Mouse (Mus musculus): Measurements from ENCODE around the gene Ccdc158.

The Ccdc158 gene

DNA sequence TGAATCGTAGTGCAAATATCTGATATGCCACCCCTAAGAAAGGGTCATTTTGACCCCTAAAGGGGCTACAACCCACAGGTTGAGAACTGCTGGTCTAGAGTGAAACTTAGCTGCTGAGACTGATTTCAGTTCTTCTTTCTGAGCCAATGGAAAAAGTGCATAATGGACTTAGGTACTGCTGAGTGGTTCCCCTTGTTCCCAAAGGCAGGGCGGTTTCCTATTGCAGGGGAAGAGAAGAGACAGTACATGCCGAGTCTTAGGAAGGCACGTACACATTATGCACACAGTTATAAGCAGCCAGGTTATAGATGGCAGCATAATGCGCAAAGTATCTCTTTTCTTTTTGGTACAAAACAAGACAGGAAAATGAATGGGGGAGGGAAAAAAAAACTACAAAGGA is 13.1 kb upstream of the Ccdc158 start:
- no peak for DNase-seq (ENCODE audit: low spot score in 2 of 2)

DNA sequence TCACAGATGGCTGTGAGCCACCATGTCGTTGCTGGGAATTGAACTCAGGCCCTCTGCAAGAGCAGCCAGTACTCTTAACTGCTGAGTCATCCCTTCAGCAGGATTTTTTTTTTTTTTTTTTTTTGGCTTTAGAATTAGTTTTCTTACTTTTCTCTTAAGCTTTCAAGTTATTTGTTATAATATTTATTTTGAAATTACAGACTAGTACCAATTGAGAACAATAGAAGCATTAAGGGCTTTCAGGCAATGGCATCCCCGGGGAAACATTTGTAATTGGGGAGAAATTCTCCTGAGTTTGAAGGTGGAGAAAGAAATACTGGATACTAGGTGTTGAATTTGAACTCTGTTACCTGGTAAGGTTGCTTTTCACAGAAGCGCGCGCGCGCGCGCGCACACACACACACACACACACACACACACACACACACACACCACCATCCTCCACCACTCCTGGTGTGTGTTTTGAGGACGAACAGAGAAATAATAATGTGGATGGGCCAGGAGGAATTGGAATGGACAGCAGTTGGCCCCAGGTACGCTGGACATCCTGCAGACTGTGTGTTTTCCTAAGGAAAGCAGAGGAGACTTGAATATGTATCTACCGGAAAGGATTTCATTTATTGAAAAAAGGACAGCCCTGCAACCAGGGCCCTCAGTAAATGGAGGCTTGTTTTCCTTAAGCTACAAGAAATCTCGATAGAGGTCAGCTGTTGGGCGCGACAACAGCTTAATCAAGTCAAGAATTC is 9.8 kb upstream of the Ccdc158 start:
- DNase-seq (ENCODE audit: low spot score in 2 of 2): no peak

DNA sequence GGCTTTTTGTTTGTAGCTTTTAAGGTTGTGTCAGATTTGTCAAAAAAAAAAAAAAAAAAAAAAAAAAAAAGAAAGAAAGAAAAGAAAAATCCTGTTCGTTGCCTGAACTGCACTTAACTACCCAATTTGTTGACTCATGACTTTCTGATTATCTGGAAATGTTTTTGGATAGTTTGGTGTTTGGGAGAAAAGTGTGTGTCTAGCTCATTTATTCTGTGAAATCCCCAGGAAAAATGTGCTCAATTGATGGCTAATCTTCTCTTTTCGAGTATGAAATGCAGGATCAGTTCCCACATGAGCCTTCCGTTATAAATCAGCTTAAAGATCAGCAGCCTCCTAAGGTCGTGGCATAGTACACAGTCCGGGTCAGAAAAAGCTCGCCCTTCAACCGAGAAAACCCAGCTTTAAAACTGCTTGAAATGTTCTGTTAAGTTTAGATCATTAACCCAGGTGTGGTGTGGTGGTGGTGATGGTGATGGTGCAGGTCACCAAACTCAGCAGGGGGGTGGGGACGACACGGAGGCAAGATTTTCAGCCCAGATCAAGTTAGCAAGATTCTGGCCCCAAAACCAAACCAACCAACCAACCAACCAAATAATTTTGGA is 8.9 kb upstream of the Ccdc158 start:
- DNase-seq (ENCODE audit: low spot score in 2 of 2): no peak

DNA sequence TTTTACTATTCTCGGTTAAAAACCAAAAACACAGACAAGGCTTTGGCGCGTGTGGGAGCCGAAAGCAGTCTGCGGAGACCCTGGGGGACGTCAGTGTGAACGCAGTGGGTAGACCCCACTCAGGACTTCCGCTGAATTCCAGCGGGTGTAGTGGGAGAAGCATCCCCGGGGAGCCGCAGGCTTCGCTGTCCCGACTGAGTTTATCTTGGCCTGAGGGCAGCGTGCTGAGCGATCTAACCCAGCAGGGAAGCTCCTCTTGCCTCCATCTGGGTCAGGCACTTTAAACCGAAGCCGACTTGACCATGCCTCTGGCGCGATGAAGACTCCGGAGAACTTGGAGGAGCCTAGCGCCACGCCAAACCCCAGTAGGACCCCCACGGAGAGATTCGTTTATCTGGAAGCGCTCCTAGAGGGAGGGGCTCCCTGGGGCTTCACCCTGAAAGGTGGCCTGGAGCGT is 8.3 kb upstream of the Ccdc158 start, which contains the start of gene Shroom3:
Shroom3 (plus strand) TSS at position 85 of the 457 bp plus-strand sequence.
- DNase-seq (ENCODE audit: low spot score in 2 of 2): no peak

DNA sequence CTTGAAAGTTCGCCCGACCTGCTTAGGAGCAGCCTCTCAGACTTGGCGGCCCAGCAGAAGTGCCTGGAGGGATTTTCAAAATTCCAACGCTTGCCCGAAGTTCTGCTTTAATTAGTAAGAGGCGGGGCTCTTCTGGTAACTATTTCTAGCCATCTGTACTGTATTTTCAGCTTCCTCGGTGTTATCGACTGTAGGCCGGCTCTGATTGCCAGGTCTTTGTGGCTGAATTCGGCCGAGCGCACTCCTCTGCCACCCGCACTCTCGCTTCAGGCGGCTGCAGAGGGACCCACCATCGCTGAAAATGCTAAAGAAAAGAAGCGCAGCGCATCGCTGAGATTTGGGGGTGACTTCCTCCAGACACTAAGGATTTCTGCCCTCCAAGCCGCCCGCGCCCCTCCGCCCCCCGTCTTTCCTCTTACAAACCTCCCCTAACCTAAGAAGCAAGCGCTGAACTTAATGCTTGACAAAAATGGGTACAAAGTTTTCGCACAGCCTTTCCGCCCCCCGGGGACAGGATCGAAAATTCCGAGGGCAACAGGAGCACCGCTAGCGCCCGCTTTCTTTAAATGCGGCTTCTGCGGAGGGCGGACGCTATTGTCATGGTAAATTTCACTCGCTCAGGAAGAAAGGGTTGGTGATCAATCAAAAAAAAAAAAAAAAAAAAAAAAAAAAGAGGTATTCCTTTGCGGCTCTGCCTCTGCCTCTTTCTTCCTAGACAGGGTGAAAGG is 7.7 kb upstream of the Ccdc158 start:
- DNase-seq (ENCODE audit: low spot score in 2 of 2): no peak

DNA sequence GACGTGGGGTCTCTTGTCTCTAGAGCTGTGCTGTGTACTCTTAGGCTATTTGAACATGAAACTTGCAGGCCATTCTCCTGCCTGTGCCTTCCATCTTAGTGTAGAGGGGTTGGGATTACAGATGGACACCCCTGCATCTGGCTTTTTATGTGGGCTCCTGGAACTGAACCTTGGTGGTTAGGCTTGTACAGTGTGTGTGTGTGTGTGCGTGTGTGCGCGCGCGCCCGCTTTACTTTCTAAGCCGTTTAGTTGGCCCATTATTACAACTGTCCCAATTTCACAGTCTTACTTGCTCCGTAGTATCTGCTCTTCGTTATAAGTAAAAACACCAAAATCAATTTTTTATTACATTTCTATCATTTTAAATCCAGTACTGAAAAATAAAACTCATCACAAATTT is 6.8 kb upstream of the Ccdc158 start:
- no peak for DNase-seq (ENCODE audit: low spot score in 2 of 2)

DNA sequence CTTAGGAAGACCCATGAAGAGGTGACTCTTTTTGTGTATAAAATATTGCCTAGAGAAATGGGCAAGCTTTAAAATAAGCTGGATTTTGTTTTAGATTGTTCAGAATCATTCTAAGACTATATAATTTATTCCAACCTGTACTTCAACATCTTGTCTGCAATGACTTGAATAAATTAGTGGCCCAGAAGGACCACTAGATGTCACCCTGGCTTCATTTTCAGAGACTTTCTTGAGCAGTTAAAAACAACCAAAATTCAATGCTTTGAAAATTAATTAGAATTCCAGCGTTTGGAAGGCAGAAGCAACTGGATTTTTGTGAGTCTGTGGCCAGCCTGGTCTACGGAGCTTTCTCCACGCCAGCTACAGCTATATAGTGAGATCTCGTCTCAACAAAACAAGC is 4.4 kb upstream of the Ccdc158 start:
- no peak for DNase-seq (ENCODE audit: low spot score in 2 of 2)

DNA sequence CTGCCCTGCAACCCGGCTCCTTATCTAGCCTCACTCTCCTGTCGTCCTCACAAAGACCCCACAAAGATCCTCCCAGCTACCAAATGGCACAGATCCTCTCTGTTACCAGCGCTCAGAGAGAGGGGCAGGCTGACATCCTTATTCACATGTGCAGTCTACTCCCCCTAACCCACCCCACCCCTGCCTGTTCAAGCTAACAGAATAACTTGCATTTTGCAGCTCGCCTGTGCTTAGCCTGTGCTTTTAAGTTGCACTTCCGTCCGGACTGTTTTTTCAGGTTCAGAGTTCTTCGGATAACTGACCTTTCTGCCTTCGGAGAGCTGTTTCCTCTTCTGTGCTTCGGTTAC is 476 bp upstream of the Ccdc158 start:
- no peak for DNase-seq (ENCODE audit: low spot score in 2 of 2)

DNA sequence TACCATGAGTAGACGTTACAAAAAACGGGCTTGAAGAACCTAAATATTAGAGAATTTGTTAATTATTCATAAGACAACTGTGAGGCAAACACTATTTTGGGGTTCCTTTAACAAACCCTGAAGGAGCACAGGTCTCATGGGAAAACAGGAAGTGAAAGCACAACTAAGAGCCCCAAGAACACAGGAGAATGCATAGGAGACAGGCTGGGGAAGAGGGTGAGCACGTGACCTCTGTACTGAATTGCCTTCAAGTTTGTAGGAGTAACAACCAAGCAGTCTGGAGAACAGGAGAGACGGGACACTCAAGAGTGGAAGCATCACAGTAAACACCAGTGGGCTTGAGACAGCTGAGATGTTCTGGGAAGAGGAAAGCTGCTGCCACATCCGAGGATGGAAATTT is 8.2 kb downstream of the Ccdc158 start:
- no peak for DNase-seq (ENCODE audit: low spot score in 2 of 2)

DNA sequence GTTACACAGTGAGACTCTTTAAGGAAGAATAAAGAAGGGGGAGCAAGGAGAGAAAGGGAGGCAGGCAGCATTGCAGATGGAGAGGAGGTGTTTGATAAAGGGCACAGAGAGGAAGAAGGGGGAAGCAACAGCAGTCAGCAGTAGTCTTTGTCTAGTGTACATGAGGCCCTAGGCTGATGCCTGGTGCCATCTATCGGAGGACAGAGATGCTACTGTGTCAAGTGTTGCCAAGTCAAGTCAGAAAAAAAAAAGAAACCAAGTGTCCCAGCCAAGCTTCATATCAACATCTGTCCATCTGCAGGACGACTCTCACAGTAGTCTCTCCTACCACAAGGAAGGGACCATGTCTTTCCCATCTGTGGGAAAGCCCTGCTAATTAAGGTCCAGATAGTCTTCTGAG is 10.8 kb downstream of the Ccdc158 start:
- DNase-seq (ENCODE audit: low spot score in 2 of 2): no peak

DNA sequence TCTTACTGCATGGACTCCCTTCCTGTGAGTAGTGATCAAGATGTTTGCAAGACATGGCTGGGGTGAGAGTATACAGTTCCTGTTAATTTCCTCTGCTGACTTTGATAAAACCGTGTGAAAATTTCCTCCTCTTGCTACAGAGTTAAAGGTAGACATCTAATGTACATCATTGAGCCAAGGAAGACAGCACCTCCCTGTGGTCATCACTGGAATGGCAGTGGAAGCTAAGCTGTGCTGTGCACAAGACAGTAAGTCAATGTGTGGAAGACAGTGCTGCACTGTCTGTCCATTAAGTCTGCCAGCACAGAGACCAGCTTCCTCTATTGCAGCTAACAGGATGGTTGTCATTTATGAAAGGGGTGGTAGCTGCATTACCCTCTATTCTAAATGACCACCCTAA is 18.8 kb downstream of the Ccdc158 start:
- DNase-seq (ENCODE audit: low spot score in 2 of 2): no peak

DNA sequence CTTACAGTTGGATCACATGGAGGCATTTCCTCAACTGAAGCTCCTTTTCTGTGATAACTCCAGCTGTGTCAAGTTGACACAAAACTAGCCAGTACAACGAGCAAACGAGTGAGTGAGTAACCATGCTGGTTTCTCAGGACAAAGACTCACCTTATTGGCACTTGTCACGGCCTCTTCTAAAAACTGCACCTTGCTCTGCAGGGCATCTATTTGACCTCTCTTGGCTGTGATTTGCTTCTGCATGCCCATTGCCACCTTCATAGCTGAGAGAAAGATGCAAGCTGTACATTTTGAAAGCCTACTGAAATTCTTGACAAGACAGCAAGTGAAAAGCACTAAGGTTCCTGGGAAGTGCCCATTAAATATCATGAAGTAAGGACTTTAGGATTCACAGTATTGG is 34.2 kb downstream of the Ccdc158 start:
- no peak for DNase-seq (ENCODE audit: low spot score in 2 of 2)

DNA sequence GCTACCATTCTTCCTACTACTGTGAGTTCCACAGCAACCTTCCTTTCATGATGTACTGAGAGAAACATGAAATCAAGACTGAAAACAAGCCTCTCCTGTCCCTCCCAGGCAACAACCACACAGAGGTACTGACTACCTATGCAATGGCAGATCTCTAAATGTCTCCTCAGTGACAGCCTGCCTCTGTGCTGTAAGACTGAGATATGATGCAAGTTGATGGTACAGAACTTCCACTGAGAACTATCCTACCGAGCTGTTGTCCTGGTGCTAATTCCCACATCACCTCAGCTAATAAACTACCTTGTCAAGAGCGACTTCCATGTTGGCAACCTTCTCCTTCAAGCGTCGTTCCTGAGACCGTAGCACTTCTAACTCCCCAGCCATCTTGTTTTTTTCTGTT is 39.2 kb downstream of the Ccdc158 start:
- no peak for DNase-seq (ENCODE audit: low spot score in 2 of 2)

DNA sequence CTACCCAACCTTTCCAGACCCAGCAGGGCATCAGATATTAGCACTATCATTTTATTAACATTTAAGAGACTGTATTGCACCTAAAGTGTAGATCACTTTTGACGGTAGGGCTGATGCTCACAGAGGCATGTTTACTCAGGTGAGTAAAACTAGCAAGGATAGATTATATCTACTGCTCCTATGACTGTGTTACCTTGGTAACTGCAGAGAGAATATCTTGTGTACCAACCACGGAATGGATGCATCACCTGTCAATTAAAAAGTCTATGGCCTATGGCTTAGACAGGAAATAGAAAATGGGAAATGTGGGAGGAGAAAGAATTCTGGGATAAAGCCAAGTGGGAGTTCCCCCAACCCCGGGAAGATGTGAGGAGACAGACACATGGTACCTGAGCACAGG is 40.2 kb downstream of the Ccdc158 start:
- DNase-seq (ENCODE audit: low spot score in 2 of 2): no peak

DNA sequence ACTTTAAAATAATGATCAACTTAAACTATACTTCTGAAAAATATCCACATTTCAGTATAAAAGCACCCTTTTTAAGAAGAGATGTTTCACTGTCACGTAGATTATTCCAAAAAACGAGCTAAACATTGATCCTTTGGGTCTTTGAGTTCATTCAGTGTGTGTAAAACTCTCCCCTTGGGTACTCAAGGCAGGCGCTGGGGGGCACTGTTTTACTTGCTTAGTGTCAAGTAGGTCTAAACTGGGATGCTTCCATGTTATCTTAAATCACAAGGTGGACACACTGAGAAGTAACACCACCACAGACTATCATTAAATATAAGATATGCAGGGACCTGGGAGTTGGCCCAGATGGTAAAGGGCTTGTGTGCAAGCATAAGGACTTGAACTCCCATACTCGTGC is 41.5 kb downstream of the Ccdc158 start:
- DNase-seq (ENCODE audit: low spot score in 2 of 2): no peak

DNA sequence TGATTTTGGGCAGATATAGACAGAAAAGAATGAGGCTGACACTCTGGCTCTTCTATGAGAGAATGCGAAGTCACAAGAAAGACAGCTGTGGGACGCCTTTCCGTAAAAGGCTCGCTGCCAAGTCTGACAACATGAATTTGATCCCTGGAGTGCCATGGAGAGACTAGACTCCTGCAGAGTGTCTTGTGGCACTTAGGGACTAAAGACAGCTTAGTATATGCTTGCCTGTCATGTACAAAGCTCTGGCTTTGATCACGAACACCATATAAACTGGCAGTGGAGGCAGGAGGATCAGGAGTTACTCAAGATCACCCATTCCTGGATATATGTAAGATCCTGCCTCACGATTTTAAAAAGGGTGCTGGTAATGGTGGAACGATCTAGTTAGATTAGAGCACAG is 47.2 kb downstream of the Ccdc158 start:
- no peak for DNase-seq (ENCODE audit: low spot score in 2 of 2)

DNA sequence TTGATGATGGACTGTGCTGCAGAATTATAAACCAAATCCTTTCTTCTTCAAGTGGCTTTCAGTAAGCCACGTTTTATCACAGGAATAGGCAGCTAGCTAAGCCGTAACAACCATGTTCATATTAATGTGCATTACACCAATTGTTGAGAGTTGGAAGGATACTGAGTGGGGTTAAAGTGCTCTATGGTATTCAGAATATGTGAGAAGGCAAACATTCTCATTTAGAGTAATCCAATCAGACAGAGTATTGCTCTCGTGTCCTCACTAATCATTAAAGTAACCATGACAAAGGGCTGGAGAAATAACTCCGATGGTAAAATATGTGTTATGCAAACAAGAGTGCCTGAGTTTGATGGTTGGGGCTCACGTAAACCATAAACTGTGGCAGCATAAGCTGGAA is 53.2 kb downstream of the Ccdc158 start:
- DNase-seq (ENCODE audit: low spot score in 2 of 2): no peak

DNA sequence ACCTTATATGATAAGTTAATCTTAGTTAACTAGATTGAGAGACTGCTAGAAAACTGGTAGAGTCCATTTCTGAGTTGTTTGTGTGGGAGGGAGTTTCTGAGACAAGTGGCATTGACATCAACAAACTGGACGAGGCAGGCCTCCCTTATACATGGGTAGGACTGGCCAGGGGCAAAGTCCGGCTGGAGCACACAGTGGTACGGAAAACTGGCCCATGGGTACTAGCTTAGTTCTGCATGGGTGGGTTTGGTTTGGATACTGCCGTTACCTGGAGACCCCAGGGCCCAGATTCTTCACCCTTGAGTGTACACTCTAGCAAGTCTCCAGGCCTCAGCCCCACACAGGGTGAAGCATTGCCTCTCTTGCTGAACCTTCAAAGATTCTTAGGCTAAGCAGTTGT is 62.3 kb downstream of the Ccdc158 start:
- DNase-seq (ENCODE audit: low spot score in 2 of 2): no peak

DNA sequence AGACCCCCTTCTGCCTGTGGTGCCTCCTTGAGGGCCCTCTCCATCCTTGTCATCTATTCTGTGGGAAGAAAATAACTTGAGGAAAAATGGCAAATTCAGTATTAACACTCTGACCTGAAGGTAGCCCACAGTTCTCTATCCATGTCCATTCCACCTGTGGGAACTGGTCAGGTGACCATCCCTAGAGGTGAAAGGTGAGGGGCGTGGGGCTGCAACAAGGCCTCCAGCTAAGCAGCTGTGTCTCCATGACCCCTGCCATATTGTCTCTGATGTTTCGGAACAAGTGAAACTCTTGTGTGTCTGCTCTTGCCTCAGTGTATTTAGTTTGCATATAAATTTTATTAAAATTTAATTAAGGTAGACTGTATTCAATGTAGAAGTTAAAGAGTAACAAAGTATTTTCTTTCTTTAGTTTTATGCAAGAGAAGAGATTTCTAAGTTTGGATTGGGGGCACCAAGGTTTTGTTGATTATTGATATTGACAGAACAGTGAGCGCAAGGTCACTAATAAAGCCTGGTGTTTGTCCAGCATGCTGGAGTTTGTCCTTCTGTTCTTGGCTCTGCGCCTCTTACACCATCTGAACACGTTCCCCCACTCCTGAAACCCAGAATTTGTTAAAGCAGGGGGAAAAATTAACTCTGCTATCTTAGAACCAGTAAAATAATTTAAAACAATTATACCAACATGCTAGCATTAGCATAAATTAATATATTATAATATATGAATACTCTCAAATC is 67.4 kb downstream of the Ccdc158 start:
- no peak for DNase-seq (ENCODE audit: low spot score in 2 of 2)

DNA sequence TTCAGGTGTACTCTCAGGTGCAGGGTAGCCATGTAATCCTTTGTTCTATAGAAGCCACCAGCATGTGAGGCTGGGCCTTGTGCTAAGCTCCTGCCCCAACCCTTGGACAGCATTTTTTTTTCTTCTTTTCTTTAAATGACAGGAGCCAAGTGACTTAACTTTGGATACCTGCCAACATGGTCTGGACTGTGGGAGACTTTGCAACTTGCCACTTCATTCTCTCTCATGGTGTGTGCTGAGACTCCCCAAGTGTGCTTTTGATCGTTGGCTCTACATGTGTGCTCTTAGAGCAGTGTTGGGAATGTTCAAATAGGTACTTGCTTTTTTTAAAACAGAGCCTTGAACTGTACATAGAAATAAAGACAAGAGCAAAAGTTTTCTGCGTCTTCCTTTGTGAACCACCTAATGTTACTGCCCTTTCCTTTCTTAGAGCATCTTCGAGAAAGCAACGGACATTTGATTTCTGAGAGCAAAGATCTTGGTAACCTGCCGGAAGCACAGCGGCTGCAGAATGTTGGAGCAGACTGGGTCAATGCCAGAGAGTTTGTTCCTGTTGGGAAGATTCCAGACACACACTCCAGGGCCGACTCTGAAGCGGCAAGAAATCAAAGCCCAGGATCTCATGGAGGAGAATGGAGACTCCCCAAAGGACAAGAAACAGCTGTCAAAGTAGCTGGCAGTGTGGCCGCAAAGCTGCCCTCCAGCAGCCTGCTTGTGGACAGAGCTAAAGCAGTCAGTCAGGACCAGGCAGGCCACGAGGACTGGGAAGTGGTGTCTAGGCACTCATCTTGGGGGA is 70.4 kb downstream of the Ccdc158 start:
- no peak for DNase-seq (ENCODE audit: low spot score in 2 of 2)
